Mouse (Mus musculus) 3T3-L1 (cell line): Measurements from ENCODE around the gene Rtp4.

ENCODE experiments used
- DNase-seq: peaks from one replicate; pipeline ENCODE4 v3.0.0-alpha.2; 2015; ENCODE audit warnings: low read depth, low spot score

The Rtp4 gene

GRCm38 (mm10) chr16:23513401-23513800, 6.7 kb upstream of the Rtp4 start:
- peak; percentile 91 for DNase-seq

GRCm38 (mm10) chr16:23515766-23516165, 4.3 kb upstream of the Rtp4 start:
- peak; percentile 72 for DNase-seq

GRCm38 (mm10) chr16:23516606-23517005, 3.5 kb upstream of the Rtp4 start:
- no peak for DNase-seq

GRCm38 (mm10) chr16:23517230-23517629, 2.9 kb upstream of the Rtp4 start:
- DNase-seq = no peak

- peak; percentile 32 for DNase-seq
These were observed 2.1 kb upstream of the Rtp4 start for GRCm38 (mm10) chr16:23517754-23518566.

- DNase-seq = peak; percentile 86
These were observed 1.3 kb upstream of the Rtp4 start for GRCm38 (mm10) chr16:23518567-23519369.

GRCm38 (mm10) chr16:23519771-23520170, 320 bp upstream of the Rtp4 start:
- DNase-seq = peak; percentile 57

GRCm38 (mm10) chr16:23521092-23521491, 1.0 kb downstream of the Rtp4 start:
- peak; percentile 33 for DNase-seq

- DNase-seq = no peak
These were observed 2.0 kb downstream of the Rtp4 start for GRCm38 (mm10) chr16:23522081-23522480.

- no peak for DNase-seq
These were observed 9.1 kb downstream of the Rtp4 start for GRCm38 (mm10) chr16:23529186-23529585.

- no peak for DNase-seq
These were observed 13.6 kb downstream of the Rtp4 start for GRCm38 (mm10) chr16:23533707-23534106.

GRCm38 (mm10) chr16:23541046-23541445, 21.0 kb downstream of the Rtp4 start:
- no peak for DNase-seq

- peak; percentile 67 for DNase-seq
These were observed 22.8 kb downstream of the Rtp4 start for GRCm38 (mm10) chr16:23542866-23543265.

GRCm38 (mm10) chr16:23544361-23544760, 24.3 kb downstream of the Rtp4 start:
- DNase-seq = no peak

- peak; percentile 15 for DNase-seq
These were observed 27.7 kb downstream of the Rtp4 start for GRCm38 (mm10) chr16:23547783-23548182.

GRCm38 (mm10) chr16:23550346-23550980, 30.4 kb downstream of the Rtp4 start:
- peak; percentile 85 for DNase-seq

GRCm38 (mm10) chr16:23550981-23551582, 31.0 kb downstream of the Rtp4 start:
- DNase-seq = no peak

GRCm38 (mm10) chr16:23554673-23555072, 34.6 kb downstream of the Rtp4 start:
- DNase-seq = no peak

- no peak for DNase-seq
These were observed 37.1 kb downstream of the Rtp4 start for GRCm38 (mm10) chr16:23557195-23557594.

GRCm38 (mm10) chr16:23557669-23558068, 37.6 kb downstream of the Rtp4 start:
- no peak for DNase-seq

- DNase-seq = no peak
These were observed 48.4 kb downstream of the Rtp4 start for GRCm38 (mm10) chr16:23568369-23568958.
